In the genomic region with DNA sequence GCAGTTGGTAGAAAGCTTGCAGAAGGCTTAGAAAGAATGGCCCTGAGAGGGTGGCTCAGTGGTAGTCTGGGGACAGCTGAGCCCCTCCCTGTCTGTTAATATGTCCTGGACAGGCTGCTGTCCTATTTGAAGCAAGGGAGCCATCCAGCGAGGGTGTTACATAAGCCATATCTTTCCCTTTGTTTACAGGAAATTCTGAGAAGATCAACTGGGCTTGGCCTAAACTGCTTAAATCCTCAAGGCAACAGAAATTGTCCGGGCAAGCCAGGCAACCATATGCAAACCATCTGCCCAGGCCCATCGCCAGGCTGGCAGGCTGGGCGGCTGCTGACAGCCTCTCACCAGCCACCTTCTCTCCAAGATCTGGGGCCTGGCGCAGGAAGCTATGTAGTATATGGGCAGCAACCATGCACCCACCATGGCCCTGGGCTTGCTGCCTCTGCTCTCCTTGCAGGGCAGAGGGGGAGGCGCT, we compare ENCODE assay signal across 9 mouse cellular contexts. TPM values are rescaled to one million over a fixed set of nuclear protein-coding genes. Genes with fewer than 3 reads are reported as not detected.
DNase-seq lines count a peak whose midpoint lies in the region; ATAC-seq and TF ChIP-seq lines count a peak whose summit lies in the region.
"Had no signal": no experiment of that assay in that cellular context is flagged by ENCODE, and none has a peak within 500 bp of the region (broad histone marks: within the 10 kb centered on the region; RNA-seq: fewer than 3 reads in every experiment).

No protein-coding gene starts in this region.

- WGBS in midbrain, embryonic 13.5 days: 87% methylated on average over 6 of the region's 6 CpGs

- H3K36me3 ChIP-seq in midbrain, embryonic 13.5 days: no peaks in the 10 kb centered on the region

- H3K4me3 ChIP-seq in layer of hippocampus, adult 2 months: no peak overlapping the region
- no peak overlapping the region for H3K4me3 ChIP-seq in midbrain, embryonic 13.5 days (replicated peaks)

- H3K27me3 ChIP-seq in midbrain, embryonic 13.5 days: no peaks in the 10 kb centered on the region

- no peaks in the 10 kb centered on the region for H3K4me1 ChIP-seq in midbrain, embryonic 13.5 days (replicated peaks)

- no peak overlapping the region for H3K9ac ChIP-seq in midbrain, embryonic 13.5 days (replicated peaks)

- no peak for ATAC-seq in midbrain, embryonic 13.5 days

- no peak overlapping the region for H3K4me2 ChIP-seq in midbrain, embryonic 13.5 days (replicated peaks)

- TF ChIP-seq CTCF in layer of hippocampus, adult 2 months (conservative IDR thresholded peaks at IDR 0.05): no peak

- peak overlapping the region; percentile 33; the same call in 1 of the 2 replicates for H3K27ac ChIP-seq in layer of hippocampus, adult 2 months
- H3K27ac ChIP-seq in midbrain, embryonic 13.5 days: no peak overlapping the region

- peak; percentile 60 for DNase-seq in layer of hippocampus, adult 11-12 months (ENCODE audit: low spot score)
- DNase-seq in layer of hippocampus, adult 9-10 months (ENCODE audit: low spot score): no peak
- peak; percentile 26 to 33 for DNase-seq in frontal cortex, postnatal 10 days (ENCODE audit: low spot score in 2 of 2)
- DNase-seq in layer of hippocampus, adult 2 months (ENCODE audit: low spot score in 2 of 2): peak; percentile 40 to 63
- DNase-seq in right cerebral cortex, postnatal 10 days (ENCODE audit: low spot score in 2 of 2): peak; percentile 75 to 78
- DNase-seq in embryo, embryonic 9.5 days (ENCODE audit: extremely low spot score): no peak
- no peak for DNase-seq in embryo, embryonic 10 days (ENCODE audit: low spot score)

- no peaks in the 10 kb centered on the region for H3K9me3 ChIP-seq in midbrain, embryonic 13.5 days

RNA-seq across cellular contexts. Expression of a gene that starts 18.6 kb away (rescaled TPM):
- total RNA-seq in layer of hippocampus, adult 2 months (2021): 1 to 10 TPM in 1 of 2 experiments, under 1 TPM in 1; 0.49 to 1.3 TPM
- not detected in 2 replicates for polyA plus RNA-seq in midbrain, embryonic 13.5 days (2015; fragmentation: Nextera tagmentation; extraction: Ambion mirVana)
- polyA plus RNA-seq: embryonic facial prominence, embryonic 11.5 days had no signal

RNA-seq across cellular contexts. Expression of a gene that starts 41.3 kb away (rescaled TPM):
- total RNA-seq in layer of hippocampus, adult 2 months (2021): 10 to 100 TPM; 58.1 to 58.9 TPM
- polyA plus RNA-seq in midbrain, embryonic 13.5 days (2015; fragmentation: Nextera tagmentation; extraction: Ambion mirVana): 21.4 and 23.2 TPM in 2 replicates

RNA-seq across cellular contexts. Expression of a gene that starts 51.1 kb away (rescaled TPM):
- total RNA-seq in layer of hippocampus, adult 2 months (2021): 100 to 1,000 TPM; 216 to 235 TPM
- polyA plus RNA-seq in midbrain, embryonic 13.5 days (2015; fragmentation: Nextera tagmentation; extraction: Ambion mirVana): 368 and 370 TPM in 2 replicates

Comparison
In these comparisons a context has a peak if more than half of its experiments do, and no peak if none do; other contexts are left out.
1. DNase-seq: peak in layer of hippocampus, adult 11-12 months (single experiment), frontal cortex, postnatal 10 days (2 of 2), layer of hippocampus, adult 2 months (2 of 2) and right cerebral cortex, postnatal 10 days (2 of 2); none in layer of hippocampus, adult 9-10 months (single experiment), embryo, embryonic 9.5 days (single experiment) and embryo, embryonic 10 days (single experiment).